Mouse (Mus musculus) heart, postnatal 0 days (tissue): ENCODE measurements around the gene Dctpp1.

Experiments used
- CTCF ChIP-seq: IDR thresholded peaks from 2 replicates; pipeline ENCODE4 v1.5.1; 2016; ENCODE audit warnings: antibody characterized with exemption, control low read depth, low read depth
- EP300 ChIP-seq: IDR thresholded peaks from 2 replicates; pipeline ENCODE4 v1.6.1; 2016; ENCODE audit warnings: antibody characterized with exemption, low read depth

GRCm38 (mm10) chr7:127233765-127234164, 26.7 kb downstream of the Dctpp1 start:
- TF ChIP-seq CTCF (no peak), EP300 (no peak)
